Mouse (Mus musculus) colon, adult 2 months (tissue): ENCODE data around the gene Gm4177. TPM values are rescaled to one million over a fixed set of nuclear protein-coding genes. Genes with fewer than 3 reads are reported as not detected.

Experiments
- polyA plus RNA-seq: library from polyadenylated mRNA; depleted of rRNA; stranded (reverse); fragments of >200 nt; gene quantifications from 2 replicates; pipeline ENCODE4 v1.2.3, GENCODE M21; 2012; rRNA removed

Gene Gm4177
- polyA plus RNA-seq, result not detected in 2 replicates

DNA sequence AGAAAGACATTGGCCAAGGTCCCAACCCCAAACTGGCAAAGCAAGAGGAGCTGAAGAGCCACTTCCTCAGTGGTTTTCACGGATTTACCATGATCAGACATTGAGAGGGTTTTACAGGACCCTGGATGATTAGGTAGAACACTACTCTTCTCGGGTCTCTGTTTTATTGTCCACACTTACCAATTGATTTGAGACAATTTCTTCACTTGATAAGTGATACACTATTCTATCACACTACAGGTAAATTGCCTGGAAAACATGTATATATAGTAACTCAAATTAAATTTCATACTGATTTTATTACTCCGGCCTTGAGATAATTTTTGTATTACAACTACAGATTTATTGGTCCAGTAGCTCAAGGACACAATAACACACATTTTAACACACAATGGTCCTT lies at the start of gene Gm4177:
TSS of gene Gm4177 (minus strand) at position 101 of the 400 bp plus-strand sequence.

GRCm38 (mm10) chr7:21844167-21844566 lies 47.6 kb upstream of the Gm4177 start, which contains the start of gene Gm5725:
Gene Gm5725 (minus strand): TSS chr7:21844267.

DNA sequence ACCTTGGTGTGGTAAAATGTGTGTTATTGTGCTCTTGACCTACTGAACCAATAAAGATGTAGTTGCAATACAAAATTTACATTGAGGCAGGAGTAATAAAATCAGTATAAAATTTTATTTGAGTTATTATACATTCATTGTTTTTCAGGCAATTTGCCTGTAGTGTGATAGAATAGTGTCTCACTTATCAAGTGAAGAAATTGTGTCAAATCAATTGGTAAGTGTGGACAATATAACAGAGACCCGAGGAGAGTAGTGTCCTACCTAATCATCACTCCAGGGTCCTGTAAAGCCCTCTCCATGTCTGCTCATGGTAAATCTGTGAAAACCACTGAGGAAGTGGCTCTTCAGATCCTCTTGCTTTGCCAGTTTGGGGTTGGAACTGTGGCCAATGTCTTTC lies 35.5 kb upstream of the Gm4177 start, which contains the start of gene Vmn1r135:
TSS of gene Vmn1r135 (plus strand) at position 301 of the 400 bp plus-strand sequence.

GRCm38 (mm10) chr7:21761375-21761774 lies 35.2 kb downstream of the Gm4177 start, which contains the start of gene Gm4175:
Gene Gm4175 (minus strand): TSS chr7:21761475.

Other genes with a start within 250 kb of the Gm4177 start
- gene Vmn1r132, start 182.6 kb downstream of the Gm4177 start, polyA plus RNA-seq, result not detected in 2 replicates
- not detected in 2 replicates for gene Gm4175, start 35.3 kb downstream of the Gm4177 start, polyA plus RNA-seq
- gene Vmn1r135, start 35.6 kb upstream of the Gm4177 start, polyA plus RNA-seq, result not detected in 2 replicates
- not detected in 2 replicates for gene Gm5725, start 47.5 kb upstream of the Gm4177 start, polyA plus RNA-seq
- gene Gm5891, start 124.6 kb upstream of the Gm4177 start, polyA plus RNA-seq, result not detected in 2 replicates
- gene Vmn1r137, start 197.9 kb upstream of the Gm4177 start, polyA plus RNA-seq, result not detected in 2 replicates
- not detected in 2 replicates for gene Vmn1r138, start 232.2 kb upstream of the Gm4177 start, polyA plus RNA-seq